Mouse (Mus musculus) kidney, postnatal 0 days (tissue): ENCODE data around the gene Pafah2. TPM values are rescaled to one million over a fixed set of nuclear protein-coding genes. Genes with fewer than 3 reads are reported as not detected.

Experiments used
- ATAC-seq: fragments of 200-750 bp; cut with Nextera tagmentation; replicated peaks from 2 replicates; pipeline ENCODE4 v1.8.0; 2017; ENCODE audit warnings: low read depth, moderate number of reproducible peaks, moderate TSS enrichment, moderate library complexity; ENCODE audit not compliant: low FRiP score
- DNase-seq: peaks from one replicate; pipeline ENCODE4 v3.0.0-alpha.2; 2016; ENCODE audit warnings: low spot score
- H3K27ac ChIP-seq: fragments of 300-500 bp; sonication (generic); 2 replicates; pipeline ENCODE4 v1.5.1; 2014; ENCODE audit warnings: mild to moderate bottlenecking
- H3K27me3 ChIP-seq: fragments of 300-500 bp; sonication (generic); 2 replicates; pipeline ENCODE4 v1.6.1; 2014; ENCODE audit warnings: low read length, mixed read lengths; ENCODE audit not compliant: insufficient read depth
- H3K36me3 ChIP-seq: fragments of 300-500 bp; sonication (generic); 2 replicates; pipeline ENCODE4 v1.6.1; 2014; ENCODE audit warnings: low read length, mixed read lengths; ENCODE audit not compliant: insufficient read depth
- H3K4me1 ChIP-seq: fragments of 300-500 bp; sonication (generic); replicated peaks from 2 replicates; pipeline ENCODE4 v1.6.1; 2014; ENCODE audit warnings: antibody characterized with exemption, low read length, mixed read lengths; ENCODE audit not compliant: insufficient read depth
- H3K4me2 ChIP-seq: fragments of 300-500 bp; sonication (generic); 2 replicates; pipeline ENCODE4 v1.6.1; 2014; ENCODE audit warnings: mild to moderate bottlenecking, low read length, moderate library complexity, mixed read lengths
- H3K4me3 ChIP-seq: fragments of 300-500 bp; sonication (generic); replicated peaks from 2 replicates; pipeline ENCODE4 v1.5.1; 2014; ENCODE audit warnings: low read depth, low read length
- H3K9ac ChIP-seq: fragments of 300-500 bp; sonication (generic); 2 replicates; pipeline ENCODE4 v1.6.1; 2014; ENCODE audit warnings: low read depth, low read length
- H3K9me3 ChIP-seq: fragments of 300-500 bp; sonication (generic); replicated peaks from 2 replicates; pipeline ENCODE4 v1.6.1; 2016; ENCODE audit warnings: low read length, inconsistent platforms, mixed read lengths
- CTCF ChIP-seq: IDR thresholded peaks from 2 replicates; pipeline ENCODE4 v1.5.1; 2016; ENCODE audit warnings: antibody characterized with exemption, low read depth, mild to moderate bottlenecking, moderate library complexity
- WGBS: fragments of 180-500 bp; shearing (Covaris S2); extraction: QIAGEN DNeasy Blood & Tissue Kit; methylation state at CpG from one replicate; pipeline ENCODE4 v1.1.7; 2014; 5-methylcytosine and 5-hydroxymethylcytosine counted together
- polyA plus RNA-seq: library from polyadenylated mRNA; unstranded; fragments of >200 nt; fragmentation: Nextera tagmentation; extraction: Ambion mirVana; gene quantifications from 2 replicates; pipeline ENCODE4 v1.2.1, GENCODE M21; 2015

Pafah2 gene
- polyA plus RNA-seq, 1 experiment from 2014 or later, result 22.7 TPM

DNA sequence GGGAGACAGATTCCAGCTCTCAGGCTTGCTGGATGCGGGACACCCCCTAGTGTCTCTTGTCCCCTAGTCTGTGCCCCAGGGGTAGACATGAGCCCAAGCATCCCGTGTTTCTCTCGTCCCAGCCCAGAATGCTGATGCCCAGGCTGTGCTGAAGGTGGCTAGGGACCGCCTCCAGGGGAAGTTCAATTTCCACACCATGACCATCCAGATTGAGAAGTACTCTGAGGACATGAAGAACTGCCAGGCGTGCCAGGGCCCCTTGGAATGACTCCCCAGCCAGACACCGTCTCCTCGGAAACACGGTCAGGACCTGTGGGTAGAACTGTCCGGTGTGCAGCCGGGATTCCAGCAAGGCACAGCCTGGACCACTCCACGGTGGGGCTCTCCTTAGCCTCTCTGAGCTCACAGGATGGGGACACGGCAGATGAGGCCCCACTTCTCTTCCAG lies 43.8 kb upstream of the Pafah2 start:
- DNase-seq, result no peak
- Histone ChIP-seq H3K27me3 (no peaks in the 10 kb centered on the region), H3K4me2 (no peak overlapping the region), H3K36me3 (no peaks in the 10 kb centered on the region), H3K9me3 (no peaks in the 10 kb centered on the region), H3K4me1 (peaks cover 20% of the 10 kb centered on the region), H3K9ac (no peak overlapping the region), H3K27ac (no peak overlapping the region), H3K4me3 (no peak overlapping the region)
- 69% methylated on average over 12 of the region's 12 CpGs for WGBS
- ATAC-seq, result no peak
- no peak for TF ChIP-seq CTCF

DNA sequence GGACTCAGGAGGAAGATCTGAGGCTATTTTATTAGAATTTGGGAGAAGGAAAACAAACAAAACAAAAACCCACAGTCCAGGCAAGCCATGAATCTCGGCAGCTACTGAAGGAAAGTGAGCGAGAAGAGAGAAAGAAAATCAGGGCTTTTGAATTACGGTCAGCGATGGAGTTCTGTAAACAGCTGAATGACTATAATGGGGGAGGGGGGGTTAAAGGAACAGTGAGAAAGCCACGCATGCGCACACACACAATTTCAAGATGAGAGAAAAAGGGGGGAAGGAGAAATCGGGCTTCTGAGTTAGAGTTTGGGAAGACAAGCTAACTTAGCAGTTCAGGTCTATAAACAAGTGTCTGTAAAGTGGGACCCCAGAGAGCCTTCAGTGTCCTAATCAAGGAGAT lies 43.2 kb upstream of the Pafah2 start:
- no peak overlapping the region for H3K9ac ChIP-seq
- H3K4me2 ChIP-seq, result no peak overlapping the region

GRCm38 (mm10) chr4:134353527-134354409 lies 42.4 kb upstream of the Pafah2 start:
- H3K27me3 ChIP-seq, result no peaks in the 10 kb centered on the region
- H3K36me3 ChIP-seq, result no peaks in the 10 kb centered on the region
- no peaks in the 10 kb centered on the region for H3K9me3 ChIP-seq
- H3K4me2 ChIP-seq, result no peak overlapping the region
- H3K9ac ChIP-seq, result no peak overlapping the region
- no peak for ATAC-seq
- H3K4me1 ChIP-seq, result peaks cover 20% of the 10 kb centered on the region
- no peak overlapping the region for H3K4me3 ChIP-seq
- no peak for TF ChIP-seq CTCF
- WGBS, result 50% methylated on average over 5 of the region's 5 CpGs
- DNase-seq, result no peak
- no peak overlapping the region for H3K27ac ChIP-seq

More for the DNA sequence above, 43.2 kb upstream of the Pafah2 start:
- H3K36me3 ChIP-seq, result no peaks in the 10 kb centered on the region
- DNase-seq (peak; percentile 48), ATAC-seq (no peak)
- no peaks in the 10 kb centered on the region for H3K27me3 ChIP-seq
- H3K27ac ChIP-seq, result no peak overlapping the region
- no peaks in the 10 kb centered on the region for H3K9me3 ChIP-seq
- WGBS, result 45% methylated on average over 7 of the region's 7 CpGs
- H3K4me1 ChIP-seq, result peaks cover 20% of the 10 kb centered on the region
- TF ChIP-seq CTCF, result no peak
- H3K4me3 ChIP-seq, result no peak overlapping the region

GRCm38 (mm10) chr4:134355841-134356452 lies 40.2 kb upstream of the Pafah2 start:
- Histone ChIP-seq H3K4me2 (no peak overlapping the region), H3K27me3 (no peaks in the 10 kb centered on the region), H3K4me3 (no peak overlapping the region), H3K9ac (no peak overlapping the region), H3K4me1 (peaks cover 18% of the 10 kb centered on the region), H3K27ac (peak overlapping the region; percentile 66), H3K36me3 (no peaks in the 10 kb centered on the region), H3K9me3 (no peaks in the 10 kb centered on the region)
- no peak for TF ChIP-seq CTCF
- ATAC-seq, result peak; percentile 65
- WGBS, result 18% methylated on average over 16 of the region's 16 CpGs
- peak; percentile 46 for DNase-seq

DNA sequence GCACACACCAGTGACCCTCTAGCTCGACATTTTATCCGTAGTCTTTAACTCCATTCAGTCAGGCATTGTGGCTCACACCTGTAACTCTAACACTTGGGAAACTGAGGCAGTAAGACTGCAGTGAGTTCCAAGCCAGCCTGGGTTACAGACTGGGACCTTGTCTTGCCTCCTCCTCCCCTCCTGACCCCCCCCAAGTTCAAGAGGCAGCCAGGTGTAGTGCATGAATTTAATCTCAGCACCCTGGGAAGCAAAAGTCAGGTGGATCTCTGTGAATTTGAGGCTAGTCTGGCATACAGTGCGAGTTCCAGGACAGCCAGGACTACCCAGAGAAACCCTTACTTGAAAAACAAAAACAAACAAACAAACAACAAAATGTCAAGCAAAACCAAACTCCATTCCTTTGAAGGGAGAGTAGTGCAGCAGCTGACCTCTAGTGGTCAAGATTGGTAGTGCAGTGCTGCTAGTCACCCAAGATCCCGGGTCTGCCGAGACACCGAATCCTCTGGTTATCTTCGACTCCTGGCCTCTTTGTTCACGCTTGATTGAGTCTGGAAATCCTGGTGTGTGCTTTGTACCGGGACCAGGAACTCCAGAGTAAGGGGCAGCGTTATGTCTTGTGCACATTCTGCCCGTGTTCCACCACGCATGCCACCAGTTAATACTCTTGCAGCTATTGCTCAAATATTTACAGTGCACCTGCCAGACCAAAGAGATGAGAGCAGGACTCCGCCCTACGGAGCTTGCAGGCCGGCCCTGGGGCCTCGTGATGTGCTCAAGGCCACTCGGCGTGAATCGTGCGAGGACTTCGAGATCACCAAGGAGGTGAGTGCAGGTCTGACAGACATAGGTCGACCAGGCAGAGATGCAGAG lies 39.3 kb upstream of the Pafah2 start:
- TF ChIP-seq CTCF, result peak; percentile 95
- H3K9ac ChIP-seq, result no peak overlapping the region

GRCm38 (mm10) chr4:134357461-134357771 lies 38.7 kb upstream of the Pafah2 start:
- 0 out of 2 replicates have a peak overlapping the region, but pooled peaks have one; percentile 19 for H3K27ac ChIP-seq
- no peak overlapping the region for H3K9ac ChIP-seq

More for the DNA sequence above, 39.3 kb upstream of the Pafah2 start:
- peaks cover 18% of the 10 kb centered on the region for H3K4me1 ChIP-seq
- no peaks in the 10 kb centered on the region for H3K9me3 ChIP-seq
- no peak overlapping the region for H3K4me3 ChIP-seq
- H3K27me3 ChIP-seq, result no peaks in the 10 kb centered on the region
- H3K27ac ChIP-seq, result peak overlapping the region; percentile 66
- ATAC-seq (peak; percentile 52), DNase-seq (peak; percentile 79)
- H3K4me2 ChIP-seq, result 0 out of 2 replicates have a peak overlapping the region, but pooled peaks have one; percentile 5
- H3K36me3 ChIP-seq, result no peaks in the 10 kb centered on the region
- 15% methylated on average over 22 of the region's 22 CpGs for WGBS

More at GRCm38 (mm10) chr4:134357461-134357771, 38.7 kb upstream of the Pafah2 start:
- no peak for DNase-seq
- peaks cover 17% of the 10 kb centered on the region for H3K4me1 ChIP-seq
- no peaks in the 10 kb centered on the region for H3K27me3 ChIP-seq
- TF ChIP-seq CTCF, result no peak
- no peaks in the 10 kb centered on the region for H3K36me3 ChIP-seq
- no peak for ATAC-seq
- 46% methylated on average over 17 of the region's 17 CpGs for WGBS
- no peak overlapping the region for H3K4me3 ChIP-seq
- H3K4me2 ChIP-seq, result no peak overlapping the region
- H3K9me3 ChIP-seq, result no peaks in the 10 kb centered on the region
